Mouse (Mus musculus) heart, embryonic 11.5 days (tissue): ENCODE measurements around the gene Cep170. TPM values are rescaled to one million over a fixed set of nuclear protein-coding genes. Genes with fewer than 3 reads are reported as not detected.
A peak's percentile ranks its signal among the peaks of the same experiment; 100 is the strongest.

Source experiments
- ATAC-seq: fragments of 200-750 bp; cut with Nextera tagmentation; replicated peaks from 2 replicates; pipeline ENCODE4 v1.8.0; 2017; ENCODE audit warnings: moderate library complexity; ENCODE audit not compliant: insufficient number of reproducible peaks, low FRiP score, low TSS enrichment
- H3K27ac ChIP-seq: fragments of 300-500 bp; sonication (generic); 2 replicates; pipeline ENCODE4 v1.5.1; 2014; ENCODE audit warnings: mild to moderate bottlenecking, low read depth, low read length
- H3K27me3 ChIP-seq: fragments of 300-500 bp; sonication (generic); 2 replicates; pipeline ENCODE4 v1.6.1; 2014; ENCODE audit warnings: mild to moderate bottlenecking, low read length, mixed read lengths; ENCODE audit not compliant: control insufficient read depth, insufficient read depth
- H3K36me3 ChIP-seq: fragments of 300-500 bp; sonication (generic); 2 replicates; pipeline ENCODE4 v1.6.1; 2014; ENCODE audit warnings: mild to moderate bottlenecking, low read length, moderate library complexity, mixed read lengths; ENCODE audit not compliant: control insufficient read depth, insufficient read depth
- H3K4me1 ChIP-seq: fragments of 300-500 bp; sonication (generic); 2 replicates; pipeline ENCODE4 v1.6.1; 2014; ENCODE audit warnings: low read length; ENCODE audit not compliant: control insufficient read depth, insufficient read depth
- H3K4me2 ChIP-seq: fragments of 300-500 bp; sonication (generic); 2 replicates; pipeline ENCODE4 v1.6.1; 2014; ENCODE audit warnings: mild to moderate bottlenecking, moderate library complexity
- H3K4me3 ChIP-seq: fragments of 300-500 bp; sonication (generic); 2 replicates; pipeline ENCODE4 v1.5.1; 2014; ENCODE audit warnings: low read depth, low read length
- H3K9ac ChIP-seq: fragments of 300-500 bp; sonication (generic); 2 replicates; pipeline ENCODE4 v1.6.1; 2014; ENCODE audit warnings: mild to moderate bottlenecking, low read depth, low read length, moderate library complexity
- H3K9me3 ChIP-seq: fragments of 300-500 bp; sonication (generic); replicated peaks from 2 replicates; pipeline ENCODE4 v1.6.1; 2016; ENCODE audit warnings: low read length; ENCODE audit not compliant: control insufficient read depth
- WGBS: fragments of 180-500 bp; shearing (Covaris S2); extraction: QIAGEN DNeasy Blood & Tissue Kit; methylation state at CpG from one replicate; pipeline ENCODE4 v1.1.7; 2014; ENCODE audit not compliant: insufficient replicate concordance; 5-methylcytosine and 5-hydroxymethylcytosine counted together
- polyA plus RNA-seq: library from polyadenylated mRNA; unstranded; fragments of >200 nt; fragmentation: Nextera tagmentation; extraction: Ambion mirVana; gene quantifications from 2 replicates; pipeline ENCODE4 v1.2.1, GENCODE M21; 2014

Cep170 gene
- polyA plus RNA-seq, 1 experiment from 2014 or later: 33.9 TPM

DNA sequence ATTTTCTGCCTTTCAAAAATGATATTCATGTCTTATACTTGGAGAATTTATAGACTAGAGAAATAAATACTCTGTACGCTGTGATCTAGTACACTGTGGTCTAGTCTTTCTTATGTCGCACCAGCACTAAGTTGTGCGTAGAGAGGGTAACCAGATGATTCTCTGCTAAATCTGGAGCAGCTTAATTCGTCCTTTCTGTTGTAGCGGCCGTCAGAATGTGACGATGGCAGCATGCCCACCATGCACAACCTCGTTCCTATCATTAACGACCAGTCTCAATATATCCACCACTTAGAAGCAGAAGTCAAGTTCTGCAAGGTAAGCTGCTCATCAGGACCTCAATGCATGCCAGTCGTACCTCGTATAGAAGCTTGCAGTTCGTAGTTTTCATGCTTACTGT is 14.8 kb upstream of the Cep170 start:
- no peak overlapping the region for H3K4me3 ChIP-seq
- H3K4me2 ChIP-seq: no peak overlapping the region
- WGBS: 88% methylated on average over 12 of the region's 12 CpGs
- no peak overlapping the region for H3K27ac ChIP-seq
- no peaks in the 10 kb centered on the region for H3K36me3 ChIP-seq
- H3K9me3 ChIP-seq: no peaks in the 10 kb centered on the region
- no peak for ATAC-seq
- no peak overlapping the region for H3K9ac ChIP-seq
- H3K27me3 ChIP-seq: no peaks in the 10 kb centered on the region
- peaks cover 16% of the 10 kb centered on the region for H3K4me1 ChIP-seq

GRCm38 (mm10) chr1:176827945-176828485 is 14.1 kb upstream of the Cep170 start:
- no peak overlapping the region for H3K4me3 ChIP-seq
- no peaks in the 10 kb centered on the region for H3K36me3 ChIP-seq
- no peak overlapping the region for H3K4me2 ChIP-seq
- peaks cover 20% of the 10 kb centered on the region for H3K4me1 ChIP-seq
- H3K9ac ChIP-seq: no peak overlapping the region
- H3K27me3 ChIP-seq: no peaks in the 10 kb centered on the region
- 71% methylated on average over 5 of the region's 5 CpGs for WGBS
- no peaks in the 10 kb centered on the region for H3K9me3 ChIP-seq
- H3K27ac ChIP-seq: no peak overlapping the region
- no peak for ATAC-seq

GRCm38 (mm10) chr1:176827365-176827764 is 13.5 kb upstream of the Cep170 start:
- no peak overlapping the region for H3K4me2 ChIP-seq
- no peaks in the 10 kb centered on the region for H3K9me3 ChIP-seq
- 56% methylated on average over 4 of the region's 4 CpGs for WGBS
- no peak overlapping the region for H3K4me3 ChIP-seq
- H3K4me1 ChIP-seq: peaks cover 24% of the 10 kb centered on the region
- H3K27me3 ChIP-seq: no peaks in the 10 kb centered on the region
- H3K36me3 ChIP-seq: no peaks in the 10 kb centered on the region
- no peak overlapping the region for H3K9ac ChIP-seq
- no peak overlapping the region for H3K27ac ChIP-seq
- peak; percentile 63; the same call in 1 of the 2 replicates for ATAC-seq

DNA sequence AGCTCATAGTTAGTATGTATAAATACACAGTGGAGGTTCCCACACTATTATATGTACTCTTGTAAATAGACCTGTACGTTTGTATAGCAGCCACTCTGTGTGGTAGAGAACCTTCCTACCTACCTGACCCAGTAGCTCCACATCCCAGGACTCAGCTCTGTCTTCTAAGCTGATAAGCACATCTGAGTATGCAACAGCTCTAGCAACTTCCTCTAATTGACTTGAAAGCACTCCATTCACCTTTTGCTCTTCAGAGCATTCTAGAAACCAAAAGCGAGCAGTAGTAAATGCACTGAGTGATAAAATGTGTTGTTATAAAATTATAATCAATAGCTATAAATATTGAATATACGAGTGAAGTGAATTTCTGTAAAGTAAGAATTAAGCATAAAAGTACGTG is 13.1 kb upstream of the Cep170 start:
- peaks cover 29% of the 10 kb centered on the region for H3K4me1 ChIP-seq
- no peaks in the 10 kb centered on the region for H3K27me3 ChIP-seq
- no peaks in the 10 kb centered on the region for H3K9me3 ChIP-seq
- 83% methylated on average over 4 of the region's 4 CpGs for WGBS
- no peak overlapping the region for H3K4me2 ChIP-seq
- H3K4me3 ChIP-seq: no peak overlapping the region
- no peak overlapping the region for H3K9ac ChIP-seq
- no peak overlapping the region for H3K27ac ChIP-seq
- no peaks in the 10 kb centered on the region for H3K36me3 ChIP-seq
- no peak for ATAC-seq

- Histone ChIP-seq H3K27me3 (no peaks in the 10 kb centered on the region), H3K4me3 (no peak overlapping the region), H3K9me3 (no peaks in the 10 kb centered on the region), H3K27ac (no peak overlapping the region), H3K4me1 (peaks cover 36% of the 10 kb centered on the region), H3K9ac (no peak overlapping the region), H3K36me3 (no peaks in the 10 kb centered on the region), H3K4me2 (no peak overlapping the region)
- ATAC-seq: no peak
- 75% methylated on average over 11 of the region's 11 CpGs for WGBS
Measured at GRCm38 (mm10) chr1:176826186-176826585, 12.3 kb upstream of the Cep170 start.

GRCm38 (mm10) chr1:176825084-176825483 is 11.2 kb upstream of the Cep170 start:
- no peaks in the 10 kb centered on the region for H3K9me3 ChIP-seq
- no peak for ATAC-seq
- no peak overlapping the region for H3K4me3 ChIP-seq
- H3K27me3 ChIP-seq: no peaks in the 10 kb centered on the region
- no peak overlapping the region for H3K9ac ChIP-seq
- peaks cover 44% of the 10 kb centered on the region for H3K4me1 ChIP-seq
- no peak overlapping the region for H3K4me2 ChIP-seq
- H3K36me3 ChIP-seq: no peaks in the 10 kb centered on the region
- H3K27ac ChIP-seq: no peak overlapping the region
- 93% methylated on average over 4 of the region's 4 CpGs for WGBS

DNA sequence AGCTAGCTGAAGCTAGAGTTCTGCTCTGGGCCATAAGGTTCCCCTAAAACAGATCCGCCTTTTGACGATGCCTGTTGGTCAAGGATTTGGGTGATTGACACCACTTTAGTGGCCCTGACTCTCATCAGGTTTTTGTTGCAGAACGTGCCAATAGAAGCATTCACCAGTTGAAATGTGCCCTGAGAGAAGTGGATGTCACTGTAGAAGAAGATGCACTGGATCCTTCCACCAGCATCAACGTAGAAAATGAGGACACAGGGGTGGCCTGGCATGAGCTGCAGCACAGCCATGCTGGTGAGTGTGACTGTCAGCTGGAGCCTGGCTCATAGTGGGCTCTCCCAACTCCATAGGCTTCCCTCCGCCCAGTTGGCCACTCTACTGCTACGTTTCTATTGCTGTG is 10.7 kb upstream of the Cep170 start:
- 79% methylated on average over 6 of the region's 6 CpGs for WGBS
- H3K27ac ChIP-seq: 0 out of 2 replicates have a peak overlapping the region, but pooled peaks have one; percentile 57
- no peaks in the 10 kb centered on the region for H3K36me3 ChIP-seq
- no peaks in the 10 kb centered on the region for H3K9me3 ChIP-seq
- no peaks in the 10 kb centered on the region for H3K27me3 ChIP-seq
- peaks cover 44% of the 10 kb centered on the region for H3K4me1 ChIP-seq
- no peak overlapping the region for H3K9ac ChIP-seq
- no peak overlapping the region for H3K4me2 ChIP-seq
- no peak for ATAC-seq
- H3K4me3 ChIP-seq: no peak overlapping the region

- Histone ChIP-seq H3K27ac (peak overlapping the region; percentile 57; the same call in 1 of the 2 replicates), H3K27me3 (no peaks in the 10 kb centered on the region), H3K36me3 (no peaks in the 10 kb centered on the region), H3K4me1 (peaks cover 44% of the 10 kb centered on the region), H3K4me3 (no peak overlapping the region), H3K4me2 (peak overlapping the region; percentile 45), H3K9me3 (no peaks in the 10 kb centered on the region), H3K9ac (0 out of 2 replicates have a peak overlapping the region, but pooled peaks have one; percentile 22)
- 50% methylated on average over 8 of the region's 8 CpGs for WGBS
- no peak; the same call in 1 of the 2 replicates for ATAC-seq
Measured at GRCm38 (mm10) chr1:176823889-176824288, 10.0 kb upstream of the Cep170 start.

GRCm38 (mm10) chr1:176822949-176823348 is 9.1 kb upstream of the Cep170 start:
- no peak overlapping the region for H3K9ac ChIP-seq
- ATAC-seq: no peak
- H3K9me3 ChIP-seq: no peaks in the 10 kb centered on the region
- WGBS: 43% methylated on average over 4 of the region's 4 CpGs
- no peak overlapping the region for H3K27ac ChIP-seq
- no peaks in the 10 kb centered on the region for H3K27me3 ChIP-seq
- no peak overlapping the region for H3K4me3 ChIP-seq
- H3K4me1 ChIP-seq: peaks cover 47% of the 10 kb centered on the region
- no peak overlapping the region for H3K4me2 ChIP-seq
- H3K36me3 ChIP-seq: no peaks in the 10 kb centered on the region
